Mouse (Mus musculus) regulatory T cell (primary cell): Measurements from ENCODE around the gene Nog.

ENCODE experiments used
- in situ Hi-C: fragments of 300-600 bp; cut with MboI, MseI; formaldehyde crosslinking; loops from one replicate; pipeline ENCODE4 v1.15.1; 2025; ENCODE audit warnings: high pct_unique_total_duplicates

Gene Nog

GRCm38 (mm10) chr11:89302056-89302815, at the start of gene Nog:
Gene Nog (minus strand): TSS chr11:89302332.
- in situ Hi-C loops: loop anchor here (5.0 kb wide), 1 partner anchor 135 kb away; no protein-coding TSS in a partner anchor

GRCm38 (mm10) chr11:89340238-89340637, 38.1 kb upstream of the Nog start:
- in situ Hi-C loops: no loop called here

GRCm38 (mm10) chr11:89339783-89340182, 37.7 kb upstream of the Nog start:
- in situ Hi-C loops: no loop called here

GRCm38 (mm10) chr11:89337910-89338309, 35.8 kb upstream of the Nog start:
- in situ Hi-C loops: no loop called here

GRCm38 (mm10) chr11:89327089-89327881, 25.2 kb upstream of the Nog start:
- in situ Hi-C loops: no loop called here

- in situ Hi-C loops: no loop called here
Observed at GRCm38 (mm10) chr11:89321775-89322174, 19.6 kb upstream of the Nog start.

- in situ Hi-C loops: no loop called here
Observed at GRCm38 (mm10) chr11:89319675-89320074, 17.5 kb upstream of the Nog start.

GRCm38 (mm10) chr11:89318324-89318723, 16.2 kb upstream of the Nog start:
- in situ Hi-C loops: no loop called here

- in situ Hi-C loops: no loop called here
Observed at GRCm38 (mm10) chr11:89317757-89318156, 15.6 kb upstream of the Nog start.

- in situ Hi-C loops: no loop called here
Observed at GRCm38 (mm10) chr11:89314374-89314773, 12.2 kb upstream of the Nog start.

- in situ Hi-C loops: no loop called here
Observed at GRCm38 (mm10) chr11:89312378-89312777, 10.2 kb upstream of the Nog start.

- in situ Hi-C loops: no loop called here
Observed at GRCm38 (mm10) chr11:89310217-89310616, 8.1 kb upstream of the Nog start.

GRCm38 (mm10) chr11:89303421-89303820, 1.3 kb upstream of the Nog start:
- in situ Hi-C loops: loop anchor here (5.0 kb wide), 1 partner anchor 136 kb away; no protein-coding TSS in a partner anchor

GRCm38 (mm10) chr11:89302816-89303180, 666 bp upstream of the Nog start:
- in situ Hi-C loops: loop anchor here (5.0 kb wide), 1 partner anchor 135 kb away; no protein-coding TSS in a partner anchor

GRCm38 (mm10) chr11:89301331-89302055, 639 bp downstream of the Nog start:
- in situ Hi-C loops: loop anchor here (5.0 kb wide), 1 partner anchor 134 kb away; no protein-coding TSS in a partner anchor

GRCm38 (mm10) chr11:89299784-89300775, 2.1 kb downstream of the Nog start:
- in situ Hi-C loops: loop anchor here (5.0 kb wide), 1 partner anchor 133 kb away; no protein-coding TSS in a partner anchor

GRCm38 (mm10) chr11:89299116-89299783, 2.9 kb downstream of the Nog start:
- in situ Hi-C loops: no loop called here

GRCm38 (mm10) chr11:89298285-89299010, 3.7 kb downstream of the Nog start:
- in situ Hi-C loops: no loop called here

GRCm38 (mm10) chr11:89297521-89297920, 4.6 kb downstream of the Nog start:
- in situ Hi-C loops: no loop called here
